Mouse (Mus musculus): ENCODE measurements around the gene 2310061I04Rik.

- TF ChIP-seq CTCF (IDR thresholded peaks at IDR 0.05; ENCODE audit: low read depth) (no peak), EP300 (IDR thresholded peaks at IDR 0.05; ENCODE audit: low read depth) (no peak)
Observed at GRCm38 (mm10) chr17:35866281-35866831, 30.9 kb downstream of the 2310061I04Rik start.

Data from liver, postnatal 0 days (tissue).